Mouse (Mus musculus): ENCODE measurements around the gene Gm26938.
A peak's percentile ranks its signal among the peaks of the same experiment; 100 is the strongest.

Gm26938 gene

GRCm38 (mm10) chr5:139781406-139781805, 44.8 kb downstream of the Gm26938 start:
- H3K36me3 ChIP-seq (ENCODE audit: insufficient read depth, low read length) = no peaks in the 10 kb centered on the region
- H3K4me1 ChIP-seq (replicated peaks; ENCODE audit: low read depth, low read length) = peaks cover 7% of the 10 kb centered on the region
- no peaks in the 10 kb centered on the region for H3K27me3 ChIP-seq (ENCODE audit: insufficient read depth, low read length)
- no peak overlapping the region for H3K4me3 ChIP-seq (replicated peaks; ENCODE audit: low read length)
- H3K9me3 ChIP-seq (ENCODE audit: low read length) = no peaks in the 10 kb centered on the region
- TF ChIP-seq NANOG (IDR thresholded peaks at IDR 0.05; ENCODE audit: borderline replicate concordance, low read length) (no peak), POU5F1 (IDR thresholded peaks at IDR 0.05; ENCODE audit: borderline replicate concordance, low read length) (no peak), CTCF (conservative IDR thresholded peaks at IDR 0.05; ENCODE audit: low read length) (no peak)

- no peaks in the 10 kb centered on the region for H3K9me3 ChIP-seq (ENCODE audit: low read length)
- H3K27me3 ChIP-seq (ENCODE audit: insufficient read depth, low read length) = no peaks in the 10 kb centered on the region
- peaks cover 20% of the 10 kb centered on the region for H3K4me1 ChIP-seq (replicated peaks; ENCODE audit: low read depth, low read length)
- no peak overlapping the region for H3K4me3 ChIP-seq (replicated peaks; ENCODE audit: low read length)
- H3K36me3 ChIP-seq (ENCODE audit: insufficient read depth, low read length) = peaks cover 24% of the 10 kb centered on the region
- no peak for TF ChIP-seq POU5F1 (IDR thresholded peaks at IDR 0.05; ENCODE audit: borderline replicate concordance, low read length)
- no peak for TF ChIP-seq CTCF (conservative IDR thresholded peaks at IDR 0.05; ENCODE audit: low read length)
- TF ChIP-seq NANOG (IDR thresholded peaks at IDR 0.05; ENCODE audit: borderline replicate concordance, low read length) = no peak
Observed at GRCm38 (mm10) chr5:139776966-139777365, 49.2 kb downstream of the Gm26938 start.

GRCm38 (mm10) chr5:139775216-139775926, 50.8 kb downstream of the Gm26938 start, which contains the start of gene Ints1:
TSS of gene Ints1 (minus strand) at chr5:139775674.
- Histone ChIP-seq H3K4me3 (replicated peaks; ENCODE audit: low read length) (peak within 1 kb of the TSS; percentile 97), H3K36me3 (ENCODE audit: insufficient read depth, low read length) (peaks cover 40% of the 10 kb centered on the region), H3K27me3 (ENCODE audit: insufficient read depth, low read length) (no peaks in the 10 kb centered on the region), H3K4me1 (replicated peaks; ENCODE audit: low read depth, low read length) (peaks cover 25% of the 10 kb centered on the region), H3K9me3 (ENCODE audit: low read length) (no peaks in the 10 kb centered on the region)
- no peak for TF ChIP-seq NANOG (IDR thresholded peaks at IDR 0.05; ENCODE audit: borderline replicate concordance, low read length)
- TF ChIP-seq CTCF (conservative IDR thresholded peaks at IDR 0.05; ENCODE audit: low read length) = peak; percentile 80

DNA sequence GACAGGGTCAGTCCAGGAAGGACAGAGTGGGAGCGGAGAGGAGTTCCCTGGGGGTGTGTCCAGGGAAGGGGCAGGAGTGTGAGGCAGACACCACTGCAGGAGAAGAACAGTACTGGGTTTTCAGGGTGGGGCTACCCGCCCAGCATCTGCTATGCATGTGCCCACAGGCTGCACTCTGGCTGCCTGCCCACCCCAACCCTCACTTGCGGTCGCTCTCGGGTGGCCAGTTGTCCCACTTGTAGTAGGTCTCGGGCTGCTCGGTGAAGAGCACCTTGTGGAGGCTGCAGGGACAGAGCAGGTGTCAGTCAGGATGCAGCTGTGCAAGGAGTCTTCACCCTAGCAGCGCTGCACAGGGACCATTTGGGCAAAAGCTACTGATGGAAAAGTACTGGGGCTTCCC, 58.0 kb downstream of the Gm26938 start:
- Histone ChIP-seq H3K4me1 (replicated peaks; ENCODE audit: low read depth, low read length) (peaks cover 15% of the 10 kb centered on the region), H3K27me3 (ENCODE audit: insufficient read depth, low read length) (no peaks in the 10 kb centered on the region), H3K9me3 (ENCODE audit: low read length) (no peaks in the 10 kb centered on the region), H3K36me3 (ENCODE audit: insufficient read depth, low read length) (peaks cover 100% of the 10 kb centered on the region), H3K4me3 (replicated peaks; ENCODE audit: low read length) (no peak overlapping the region)
- no peak for TF ChIP-seq NANOG (IDR thresholded peaks at IDR 0.05; ENCODE audit: borderline replicate concordance, low read length)
- TF ChIP-seq POU5F1 (IDR thresholded peaks at IDR 0.05; ENCODE audit: borderline replicate concordance, low read length) = no peak
- TF ChIP-seq CTCF (conservative IDR thresholded peaks at IDR 0.05; ENCODE audit: low read length) = no peak

GRCm38 (mm10) chr5:139764296-139764695, 61.9 kb downstream of the Gm26938 start:
- no peak overlapping the region for H3K4me3 ChIP-seq (replicated peaks; ENCODE audit: low read length)
- H3K36me3 ChIP-seq (ENCODE audit: insufficient read depth, low read length) = peaks cover 99% of the 10 kb centered on the region
- no peaks in the 10 kb centered on the region for H3K9me3 ChIP-seq (ENCODE audit: low read length)
- H3K4me1 ChIP-seq (replicated peaks; ENCODE audit: low read depth, low read length) = peaks cover 17% of the 10 kb centered on the region
- TF ChIP-seq CTCF (conservative IDR thresholded peaks at IDR 0.05; ENCODE audit: low read length) (peak; percentile 81), POU5F1 (IDR thresholded peaks at IDR 0.05; ENCODE audit: borderline replicate concordance, low read length) (no peak), NANOG (IDR thresholded peaks at IDR 0.05; ENCODE audit: borderline replicate concordance, low read length) (no peak)
- no peaks in the 10 kb centered on the region for H3K27me3 ChIP-seq (ENCODE audit: insufficient read depth, low read length)

GRCm38 (mm10) chr5:139758096-139758495, 68.1 kb downstream of the Gm26938 start:
- H3K27me3 ChIP-seq (ENCODE audit: insufficient read depth, low read length) = no peaks in the 10 kb centered on the region
- peak overlapping the region; percentile 57 for H3K4me3 ChIP-seq (replicated peaks; ENCODE audit: low read length)
- peaks cover 46% of the 10 kb centered on the region for H3K4me1 ChIP-seq (replicated peaks; ENCODE audit: low read depth, low read length)
- TF ChIP-seq POU5F1 (IDR thresholded peaks at IDR 0.05; ENCODE audit: borderline replicate concordance, low read length) (no peak), CTCF (conservative IDR thresholded peaks at IDR 0.05; ENCODE audit: low read length) (no peak), NANOG (IDR thresholded peaks at IDR 0.05; ENCODE audit: borderline replicate concordance, low read length) (no peak)
- peaks cover 97% of the 10 kb centered on the region for H3K36me3 ChIP-seq (ENCODE audit: insufficient read depth, low read length)
- no peaks in the 10 kb centered on the region for H3K9me3 ChIP-seq (ENCODE audit: low read length)
